Mouse (Mus musculus): ENCODE results near the gene Faap20. TPM values are rescaled to one million over a fixed set of nuclear protein-coding genes. Genes with fewer than 3 reads are reported as not detected.

Faap20 gene
- polyA plus RNA-seq, 1 experiment = 28.1 TPM

DNA sequence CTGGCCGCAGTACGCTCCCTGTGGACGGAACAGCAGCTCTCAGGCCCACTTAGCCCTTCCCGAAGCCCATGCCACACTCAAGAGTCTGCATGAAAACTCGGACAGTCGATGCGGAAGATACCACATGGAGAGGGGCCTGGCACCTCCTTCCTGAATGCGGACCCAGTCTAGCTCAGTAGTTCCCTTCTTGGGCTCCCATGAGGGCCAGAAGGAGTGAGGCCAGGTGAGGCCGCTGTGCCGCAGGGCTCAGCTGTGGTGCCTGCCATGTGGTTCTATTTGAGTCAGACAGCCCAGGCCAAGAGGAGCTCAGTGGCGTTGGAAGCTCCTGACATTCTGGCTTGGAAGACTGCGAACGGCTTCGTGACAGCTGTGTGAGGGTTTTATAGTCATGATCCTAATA, 44.8 kb downstream of the Faap20 start:
- Histone ChIP-seq H3K4me3 (ENCODE audit: insufficient read depth, low read length) (no peak overlapping the region), H3K4me1 (ENCODE audit: control insufficient read depth, insufficient read depth, low read length) (no peaks in the 10 kb centered on the region), H3K27ac (ENCODE audit: insufficient read depth, low read depth, low read length) (no peak overlapping the region)
- TF ChIP-seq CTCF (IDR thresholded peaks at IDR 0.05; ENCODE audit: low read depth, low read length) (no peak), POLR2A (IDR thresholded peaks at IDR 0.05; ENCODE audit: borderline replicate concordance, low read depth, low read length) (no peak)

DNA sequence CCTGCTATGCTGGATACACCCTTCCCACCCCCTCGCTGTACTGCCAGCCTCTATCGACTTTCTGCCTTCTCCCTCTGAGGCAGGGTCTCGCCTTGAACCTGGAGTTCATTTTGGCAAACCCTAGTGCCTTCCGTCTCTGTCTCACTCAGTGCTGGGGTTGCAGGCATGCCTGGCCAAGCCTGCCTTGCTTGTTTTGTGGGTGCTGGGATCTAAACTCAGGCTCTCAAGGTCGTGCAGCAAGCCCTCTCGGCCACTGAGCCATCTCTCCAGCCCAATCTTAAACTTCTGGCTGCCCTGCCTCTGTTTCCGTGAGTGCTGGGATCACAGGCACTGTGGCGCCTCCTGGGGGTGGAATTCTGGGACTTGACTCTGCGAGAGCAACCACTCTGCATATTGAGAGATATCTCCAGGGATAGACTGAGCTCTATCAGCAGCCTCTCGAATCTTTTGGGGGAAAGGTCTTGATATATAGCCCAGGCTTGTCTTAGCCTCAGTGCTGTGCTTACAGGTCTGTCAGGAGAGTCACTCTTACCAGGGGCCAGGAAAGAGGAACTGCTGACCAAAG, 45.5 kb downstream of the Faap20 start:
- H3K27ac ChIP-seq (ENCODE audit: insufficient read depth, low read depth, low read length) = no peak overlapping the region
- H3K4me1 ChIP-seq (ENCODE audit: control insufficient read depth, insufficient read depth, low read length) = no peaks in the 10 kb centered on the region
- no peak overlapping the region for H3K4me3 ChIP-seq (ENCODE audit: insufficient read depth, low read length)
- TF ChIP-seq CTCF (IDR thresholded peaks at IDR 0.05; ENCODE audit: low read depth, low read length) (no peak), POLR2A (IDR thresholded peaks at IDR 0.05; ENCODE audit: borderline replicate concordance, low read depth, low read length) (no peak)

DNA sequence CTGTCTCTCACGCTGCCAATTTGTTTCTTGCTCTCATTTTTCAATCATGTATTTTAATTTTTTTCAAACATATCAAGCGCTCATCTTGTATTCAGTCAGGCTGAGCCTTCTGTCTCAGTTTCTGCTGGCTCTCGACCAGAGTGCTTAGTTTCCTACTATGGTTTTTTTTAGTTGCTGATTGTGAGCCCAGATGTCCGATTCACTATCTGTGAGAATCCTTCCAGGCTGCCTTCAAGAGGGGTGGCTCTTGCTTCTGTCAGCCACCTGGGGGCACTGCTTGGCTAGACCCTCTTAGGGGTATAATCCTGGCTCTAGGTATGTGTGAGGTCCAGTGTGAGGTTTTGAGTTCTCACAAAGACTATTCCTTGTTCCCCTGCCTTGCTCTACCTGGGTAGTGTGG, 46.4 kb downstream of the Faap20 start:
- Histone ChIP-seq H3K4me3 (ENCODE audit: insufficient read depth, low read length) (no peak overlapping the region), H3K27ac (ENCODE audit: insufficient read depth, low read depth, low read length) (no peak overlapping the region), H3K4me1 (ENCODE audit: control insufficient read depth, insufficient read depth, low read length) (no peaks in the 10 kb centered on the region)
- TF ChIP-seq CTCF (IDR thresholded peaks at IDR 0.05; ENCODE audit: low read depth, low read length) (no peak), POLR2A (IDR thresholded peaks at IDR 0.05; ENCODE audit: borderline replicate concordance, low read depth, low read length) (no peak)

DNA sequence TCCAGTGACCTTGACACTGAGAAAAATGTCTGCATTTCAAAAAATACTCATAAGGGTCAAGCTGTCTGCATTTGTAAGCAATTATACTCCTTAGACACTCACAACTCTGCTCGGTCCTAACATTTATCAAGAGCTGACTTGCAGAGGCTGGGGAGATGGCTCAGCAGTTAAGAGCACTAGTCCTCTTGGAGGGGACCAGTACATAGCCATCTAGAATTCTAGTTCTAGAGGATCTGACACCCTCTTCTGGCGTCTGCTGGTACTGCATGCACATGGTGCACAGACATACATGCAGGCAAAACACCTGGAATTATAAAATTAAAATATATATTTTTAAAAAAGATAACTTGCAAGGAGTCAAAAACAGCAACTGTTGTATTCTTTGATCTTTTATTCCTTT, 47.5 kb downstream of the Faap20 start:
- H3K4me3 ChIP-seq (ENCODE audit: insufficient read depth, low read length) = no peak overlapping the region
- no peaks in the 10 kb centered on the region for H3K4me1 ChIP-seq (ENCODE audit: control insufficient read depth, insufficient read depth, low read length)
- TF ChIP-seq POLR2A (IDR thresholded peaks at IDR 0.05; ENCODE audit: borderline replicate concordance, low read depth, low read length) = no peak
- no peak for TF ChIP-seq CTCF (IDR thresholded peaks at IDR 0.05; ENCODE audit: low read depth, low read length)
- H3K27ac ChIP-seq (ENCODE audit: insufficient read depth, low read depth, low read length) = no peak overlapping the region

DNA sequence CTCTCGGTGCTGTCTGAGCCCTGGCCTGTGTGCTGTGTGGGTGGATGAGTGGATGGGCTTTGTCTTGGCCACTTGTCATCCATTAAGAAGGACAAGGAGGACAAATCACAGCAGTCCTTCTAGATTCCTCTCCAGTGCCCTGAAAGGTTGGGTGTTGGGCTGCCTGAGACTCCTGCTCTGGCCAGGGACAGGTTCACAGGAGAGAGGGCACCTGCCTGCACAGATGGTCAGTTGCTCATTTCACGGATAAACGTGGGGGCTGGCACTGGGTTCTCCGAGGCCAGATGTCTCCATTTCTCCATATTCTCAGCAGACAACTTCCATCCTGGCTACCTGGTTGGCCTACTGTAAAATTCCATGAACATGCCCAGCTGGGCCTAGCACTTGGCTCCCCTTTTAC, 49.2 kb downstream of the Faap20 start:
- no peaks in the 10 kb centered on the region for H3K4me1 ChIP-seq (ENCODE audit: control insufficient read depth, insufficient read depth, low read length)
- no peak overlapping the region for H3K27ac ChIP-seq (ENCODE audit: insufficient read depth, low read depth, low read length)
- no peak overlapping the region for H3K4me3 ChIP-seq (ENCODE audit: insufficient read depth, low read length)
- TF ChIP-seq POLR2A (IDR thresholded peaks at IDR 0.05; ENCODE audit: borderline replicate concordance, low read depth, low read length) = no peak

DNA sequence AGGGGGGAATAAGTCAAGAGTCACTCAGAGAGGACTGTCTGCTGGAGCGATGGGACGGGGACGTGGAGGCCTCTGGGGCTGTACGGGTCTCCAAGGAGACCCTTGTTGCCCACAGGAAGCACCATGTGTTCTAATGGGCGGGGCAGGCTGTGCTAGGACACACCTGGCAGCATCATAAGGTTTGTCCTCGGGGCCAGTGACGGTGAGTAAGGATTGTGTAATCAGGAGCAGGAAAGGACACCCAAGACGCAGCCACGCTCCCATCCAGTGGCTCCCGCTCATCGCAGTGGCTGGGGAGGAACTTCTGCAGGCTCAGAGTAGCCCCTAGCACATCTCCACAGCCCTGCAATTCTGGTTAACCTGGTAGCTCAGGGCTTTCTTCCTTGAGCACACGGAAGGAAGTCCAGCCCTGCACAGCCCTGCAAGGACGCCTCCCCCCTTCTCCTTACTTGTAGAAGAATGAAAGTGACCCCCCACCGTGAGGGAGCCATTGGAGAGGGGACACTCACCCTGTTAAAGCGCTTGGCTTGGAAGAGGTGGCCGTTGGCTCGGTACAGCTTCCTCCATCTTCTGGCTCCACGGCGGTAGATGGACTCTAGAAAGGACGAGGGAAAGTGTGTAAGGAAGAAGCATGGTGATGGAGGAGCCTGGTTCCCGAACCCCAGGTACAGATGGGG, 51.0 kb downstream of the Faap20 start:
- Histone ChIP-seq H3K4me1 (ENCODE audit: control insufficient read depth, insufficient read depth, low read length) (no peaks in the 10 kb centered on the region), H3K4me3 (ENCODE audit: insufficient read depth, low read length) (no peak overlapping the region), H3K27ac (ENCODE audit: insufficient read depth, low read depth, low read length) (no peak overlapping the region)
- no peak for TF ChIP-seq POLR2A (IDR thresholded peaks at IDR 0.05; ENCODE audit: borderline replicate concordance, low read depth, low read length)
- TF ChIP-seq CTCF (IDR thresholded peaks at IDR 0.05; ENCODE audit: low read depth, low read length) = no peak

DNA sequence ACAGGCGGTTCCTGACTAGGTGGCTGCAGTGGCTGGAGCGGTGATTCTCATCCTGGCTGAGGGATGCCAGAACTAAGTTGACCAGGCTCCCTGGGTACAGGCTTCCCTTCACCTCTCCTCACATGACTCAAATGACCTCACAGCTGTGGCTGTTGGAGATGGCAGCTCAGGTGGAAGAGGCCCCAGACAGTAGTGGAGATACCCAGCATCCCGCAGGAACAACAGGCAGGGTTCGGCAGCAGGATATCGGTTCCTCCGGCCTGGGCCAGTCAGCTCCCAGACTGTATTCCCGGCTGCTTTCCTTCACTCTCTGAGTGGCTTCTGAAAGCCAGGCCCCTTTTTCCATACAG, 51.5 kb downstream of the Faap20 start:
- TF ChIP-seq CTCF (IDR thresholded peaks at IDR 0.05; ENCODE audit: low read depth, low read length) (no peak), POLR2A (IDR thresholded peaks at IDR 0.05; ENCODE audit: borderline replicate concordance, low read depth, low read length) (no peak)
- Histone ChIP-seq H3K27ac (ENCODE audit: insufficient read depth, low read depth, low read length) (no peak overlapping the region), H3K4me1 (ENCODE audit: control insufficient read depth, insufficient read depth, low read length) (no peaks in the 10 kb centered on the region), H3K4me3 (ENCODE audit: insufficient read depth, low read length) (no peak overlapping the region)

DNA sequence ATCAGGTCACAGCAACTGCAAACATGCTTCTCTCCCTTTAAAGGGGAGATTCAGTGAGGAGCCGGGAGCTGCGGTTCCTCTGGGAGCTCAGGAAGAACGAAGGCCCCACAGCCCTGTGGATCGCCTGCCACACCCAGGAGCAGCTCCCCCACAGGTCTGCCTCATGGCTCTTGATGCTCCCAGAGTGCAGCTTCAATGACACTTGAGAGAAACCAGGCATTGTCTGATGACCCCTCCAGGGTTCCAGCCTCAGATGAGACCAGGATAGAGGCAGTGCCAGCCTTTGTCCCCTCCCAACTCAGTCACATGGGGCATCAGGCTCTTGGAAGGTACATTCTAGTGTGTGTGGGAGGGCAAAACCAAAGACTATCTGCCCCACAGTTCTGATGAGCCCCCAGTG, 52.4 kb downstream of the Faap20 start:
- TF ChIP-seq POLR2A (IDR thresholded peaks at IDR 0.05; ENCODE audit: borderline replicate concordance, low read depth, low read length) = no peak
- no peak for TF ChIP-seq CTCF (IDR thresholded peaks at IDR 0.05; ENCODE audit: low read depth, low read length)
- no peak overlapping the region for H3K4me3 ChIP-seq (ENCODE audit: insufficient read depth, low read length)
- peaks cover 6% of the 10 kb centered on the region for H3K4me1 ChIP-seq (ENCODE audit: control insufficient read depth, insufficient read depth, low read length)
- no peak overlapping the region for H3K27ac ChIP-seq (ENCODE audit: insufficient read depth, low read depth, low read length)

DNA sequence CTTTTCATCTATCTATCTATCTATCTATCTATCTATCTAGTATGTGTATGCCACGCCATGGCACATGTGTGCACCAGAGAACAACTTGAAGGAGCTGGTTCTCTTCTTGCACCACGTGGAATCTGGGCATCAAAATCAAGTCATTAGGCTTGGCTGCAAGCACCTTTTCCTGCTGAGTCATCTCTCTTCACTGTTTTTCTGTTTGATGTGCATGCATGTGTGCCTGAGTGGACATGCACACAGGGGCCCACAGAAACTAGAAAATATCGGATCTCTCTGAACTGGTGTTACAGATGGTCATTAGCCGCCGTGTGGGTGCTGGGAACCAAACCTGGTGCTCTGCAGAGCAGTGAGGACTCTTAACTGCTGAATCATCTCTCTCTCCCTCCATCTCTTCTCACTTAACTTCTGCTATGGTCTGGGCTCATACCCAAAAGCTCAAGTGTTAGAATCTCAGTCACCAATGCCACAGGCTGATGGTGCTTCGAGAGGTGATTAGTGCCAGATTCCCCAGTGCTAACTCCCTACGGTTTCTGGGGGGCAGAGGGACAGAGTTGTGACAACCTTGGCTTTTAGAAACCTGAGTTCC, 55.0 kb downstream of the Faap20 start:
- TF ChIP-seq POLR2A (IDR thresholded peaks at IDR 0.05; ENCODE audit: borderline replicate concordance, low read depth, low read length) (no peak), CTCF (IDR thresholded peaks at IDR 0.05; ENCODE audit: low read depth, low read length) (no peak)
- H3K4me1 ChIP-seq (ENCODE audit: control insufficient read depth, insufficient read depth, low read length) = peaks cover 17% of the 10 kb centered on the region
- H3K4me3 ChIP-seq (ENCODE audit: insufficient read depth, low read length) = no peak overlapping the region
- H3K27ac ChIP-seq (ENCODE audit: insufficient read depth, low read depth, low read length) = no peak overlapping the region

DNA sequence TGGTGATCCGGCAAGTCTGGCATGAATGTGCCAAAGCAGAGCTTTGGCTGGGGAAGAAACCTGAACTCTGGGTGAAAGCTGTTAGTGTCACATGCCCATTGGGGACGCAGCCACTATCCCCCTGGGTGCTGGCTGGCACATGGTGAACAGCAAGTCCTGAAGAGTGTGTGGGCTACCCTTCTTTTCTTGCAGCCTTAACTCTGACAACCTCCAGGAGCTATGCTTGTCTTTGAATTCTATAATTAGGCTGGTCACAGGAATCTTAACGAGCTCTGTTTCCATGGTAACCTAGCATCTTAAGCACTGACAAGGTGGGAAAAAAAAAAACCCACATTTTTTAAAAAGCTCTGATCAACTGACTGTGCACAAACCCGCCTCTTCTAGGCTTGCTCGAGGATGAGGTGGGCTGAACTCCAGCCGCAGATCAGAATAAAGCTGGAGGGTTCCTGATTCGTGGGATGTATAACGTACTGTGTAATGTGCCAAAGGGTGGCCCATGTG, 56.0 kb downstream of the Faap20 start:
- Histone ChIP-seq H3K4me1 (ENCODE audit: control insufficient read depth, insufficient read depth, low read length) (peaks cover 17% of the 10 kb centered on the region), H3K4me3 (ENCODE audit: insufficient read depth, low read length) (no peak overlapping the region), H3K27ac (ENCODE audit: insufficient read depth, low read depth, low read length) (no peak overlapping the region)
- TF ChIP-seq POLR2A (IDR thresholded peaks at IDR 0.05; ENCODE audit: borderline replicate concordance, low read depth, low read length) (no peak), CTCF (IDR thresholded peaks at IDR 0.05; ENCODE audit: low read depth, low read length) (no peak)

Other genes starting within 250 kb of the Faap20 start
- not detected in 2 replicates for gene Plch2, start 193.0 kb upstream of the Faap20 start, polyA plus RNA-seq (2012; ENCODE audit: insufficient read depth, insufficient read length, missing spikeins)
- 6.1 and 6.5 TPM in 2 replicates for gene Pex10, start 182.8 kb upstream of the Faap20 start, polyA plus RNA-seq (2012; ENCODE audit: insufficient read depth, insufficient read length, missing spikeins)
- gene Rer1, start 163.4 kb upstream of the Faap20 start, polyA plus RNA-seq (2012; ENCODE audit: insufficient read depth, insufficient read length, missing spikeins) = 95.7 and 97.9 TPM in 2 replicates
- gene Morn1, start 163.2 kb upstream of the Faap20 start, polyA plus RNA-seq (2012; ENCODE audit: insufficient read depth, insufficient read length, missing spikeins) = 2.5 and 4.5 TPM in 2 replicates
- 61.1 and 63.9 TPM in 2 replicates for gene Ski, start 27.2 kb upstream of the Faap20 start, polyA plus RNA-seq (2012; ENCODE audit: insufficient read depth, insufficient read length, missing spikeins)
- not detected in 2 replicates for gene Prkcz, start 111.6 kb downstream of the Faap20 start, polyA plus RNA-seq (2012; ENCODE audit: insufficient read depth, insufficient read length, missing spikeins)
- gene Gabrd, start 148.3 kb downstream of the Faap20 start, polyA plus RNA-seq (2012; ENCODE audit: insufficient read depth, insufficient read length, missing spikeins) = 0.28 TPM in 1 of 2 replicates, not detected in the other
- 0.67 and 0.68 TPM in 2 replicates for gene Cfap74, start 159.4 kb downstream of the Faap20 start, polyA plus RNA-seq (2012; ENCODE audit: insufficient read depth, insufficient read length, missing spikeins)
- not detected in 2 replicates for gene Tmem52, start 219.3 kb downstream of the Faap20 start, polyA plus RNA-seq (2012; ENCODE audit: insufficient read depth, insufficient read length, missing spikeins)
- 383 and 389 TPM in 2 replicates for gene Gnb1, start 241.6 kb downstream of the Faap20 start, polyA plus RNA-seq (2012; ENCODE audit: insufficient read depth, insufficient read length, missing spikeins)

Measured in bone marrow macrophage, adult 2 months (primary cell).